Mouse (Mus musculus) liver, adult 2 months (tissue): ENCODE measurements around the gene Rdx.
A peak's percentile ranks its signal among the peaks of the same experiment; 100 is the strongest.

Experiments
- CTCF ChIP-seq: fragments of 200-500 bp; IDR thresholded peaks from 2 replicates; pipeline ENCODE4 v1.5.1; 2011; ENCODE audit warnings: low read depth, low read length, control low read depth
- POLR2A ChIP-seq: fragments of 200-500 bp; IDR thresholded peaks from 2 replicates; pipeline ENCODE4 v1.6.1; 2011; ENCODE audit warnings: low read length, control low read depth; ENCODE audit not compliant: insufficient read depth; ENCODE audit errors: extremely low read depth

GRCm38 (mm10) chr9:52098600-52098999 lies 51.6 kb downstream of the Rdx start:
- TF ChIP-seq POLR2A (no peak), CTCF (peak; percentile 95)
